Mouse (Mus musculus): ENCODE measurements around the gene Lpcat2. TPM values are rescaled to one million over a fixed set of nuclear protein-coding genes. Genes with fewer than 3 reads are reported as not detected.

The Lpcat2 gene
- polyA plus RNA-seq, 1 experiment = 14.2 TPM

DNA sequence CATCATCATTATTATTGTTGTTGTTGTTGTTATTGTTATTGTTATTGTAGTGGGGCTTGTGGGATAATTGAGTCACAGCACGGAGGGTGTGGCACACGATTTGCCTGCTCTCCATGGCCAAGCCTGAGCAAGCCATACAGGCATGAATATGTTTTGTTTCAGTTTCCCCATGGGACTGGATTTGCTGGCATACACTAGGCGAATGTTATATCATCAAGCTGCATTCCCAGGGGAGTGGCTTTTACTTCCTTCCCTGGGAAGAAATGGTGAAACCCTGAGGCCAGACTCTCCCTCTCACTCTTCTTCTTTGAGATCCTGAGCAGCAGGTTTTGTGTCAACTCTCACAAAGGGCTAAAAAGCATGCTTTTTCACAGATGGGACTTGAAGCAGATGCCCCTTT is 16.5 kb upstream of the Lpcat2 start:
- H3K27me3 ChIP-seq (ENCODE audit: control insufficient read depth, insufficient read depth, low read length) = no peaks in the 10 kb centered on the region
- no peaks in the 10 kb centered on the region for H3K36me3 ChIP-seq (ENCODE audit: control insufficient read depth, insufficient read depth, low read length)
- H3K4me1 ChIP-seq (replicated peaks; ENCODE audit: control insufficient read depth, insufficient read depth, low read length) = no peaks in the 10 kb centered on the region; the same call in 1 of the 2 replicates
- DNase-seq = no peak
- H3K27ac ChIP-seq (ENCODE audit: control insufficient read depth, insufficient read depth, low read length) = no peak overlapping the region
- 90% methylated on average over 3 of the region's 3 CpGs for WGBS
- no peak overlapping the region for H3K4me3 ChIP-seq (ENCODE audit: control insufficient read depth, insufficient read depth, low read length)
- TF ChIP-seq CTCF (IDR thresholded peaks at IDR 0.05; ENCODE audit: borderline replicate concordance, control insufficient read depth, extremely low read depth, insufficient read depth, low read length, poor library complexity) = no peak
- no peak for TF ChIP-seq POLR2A (IDR thresholded peaks at IDR 0.05; ENCODE audit: control insufficient read depth, extremely low read depth, insufficient read depth, low read length, poor library complexity)

DNA sequence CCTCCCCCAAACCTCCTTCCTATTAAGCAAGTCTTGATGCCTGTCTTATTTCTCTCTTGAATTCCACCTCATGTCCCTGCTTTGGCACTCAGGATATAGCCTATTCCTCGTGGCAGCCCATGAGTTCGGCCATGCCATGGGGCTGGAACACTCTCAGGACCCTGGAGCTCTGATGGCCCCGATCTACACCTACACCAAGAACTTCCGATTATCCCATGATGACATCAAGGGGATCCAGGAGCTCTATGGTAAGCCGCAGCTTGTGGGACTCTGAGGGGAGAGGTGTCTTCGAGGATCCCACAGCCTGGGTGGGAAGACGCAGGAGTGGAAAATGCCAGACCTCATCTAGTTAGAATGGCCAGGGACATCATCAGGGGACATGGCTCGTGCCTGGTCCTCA is 16.0 kb upstream of the Lpcat2 start:
- DNase-seq = no peak
- Histone ChIP-seq H3K4me3 (ENCODE audit: control insufficient read depth, insufficient read depth, low read length) (no peak overlapping the region), H3K27ac (ENCODE audit: control insufficient read depth, insufficient read depth, low read length) (no peak overlapping the region), H3K27me3 (ENCODE audit: control insufficient read depth, insufficient read depth, low read length) (no peaks in the 10 kb centered on the region), H3K4me1 (replicated peaks; ENCODE audit: control insufficient read depth, insufficient read depth, low read length) (no peaks in the 10 kb centered on the region; the same call in 1 of the 2 replicates), H3K36me3 (ENCODE audit: control insufficient read depth, insufficient read depth, low read length) (no peaks in the 10 kb centered on the region)
- TF ChIP-seq CTCF (IDR thresholded peaks at IDR 0.05; ENCODE audit: borderline replicate concordance, control insufficient read depth, extremely low read depth, insufficient read depth, low read length, poor library complexity) = no peak
- TF ChIP-seq POLR2A (IDR thresholded peaks at IDR 0.05; ENCODE audit: control insufficient read depth, extremely low read depth, insufficient read depth, low read length, poor library complexity) = no peak
- 91% methylated on average over 8 of the region's 8 CpGs for WGBS

DNA sequence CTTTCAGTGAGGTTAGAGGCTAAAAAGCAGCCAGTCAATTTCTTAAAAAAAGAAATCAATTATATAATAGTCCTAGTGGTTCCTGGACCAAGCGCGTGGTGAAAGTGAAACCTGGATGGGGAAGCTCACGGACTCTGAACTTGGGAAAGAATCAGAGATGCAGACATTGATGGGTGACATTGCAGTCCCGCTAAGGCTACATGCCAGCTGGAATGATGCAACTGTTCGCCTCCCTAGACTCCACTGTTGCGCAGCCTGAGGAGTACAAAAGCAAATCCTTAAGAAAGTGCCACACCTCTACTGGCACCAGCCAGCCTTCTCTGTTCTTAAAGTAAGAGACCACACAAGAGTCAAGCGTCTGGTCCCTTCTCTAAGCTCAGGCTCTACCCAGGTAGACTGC is 15.3 kb upstream of the Lpcat2 start:
- no peak overlapping the region for H3K4me3 ChIP-seq (ENCODE audit: control insufficient read depth, insufficient read depth, low read length)
- H3K27ac ChIP-seq (ENCODE audit: control insufficient read depth, insufficient read depth, low read length) = no peak overlapping the region
- 94% methylated on average over 7 of the region's 7 CpGs for WGBS
- H3K36me3 ChIP-seq (ENCODE audit: control insufficient read depth, insufficient read depth, low read length) = no peaks in the 10 kb centered on the region
- DNase-seq = no peak
- no peaks in the 10 kb centered on the region for H3K27me3 ChIP-seq (ENCODE audit: control insufficient read depth, insufficient read depth, low read length)
- TF ChIP-seq POLR2A (IDR thresholded peaks at IDR 0.05; ENCODE audit: control insufficient read depth, extremely low read depth, insufficient read depth, low read length, poor library complexity) = no peak
- H3K4me1 ChIP-seq (replicated peaks; ENCODE audit: control insufficient read depth, insufficient read depth, low read length) = no peaks in the 10 kb centered on the region; the same call in 1 of the 2 replicates

DNA sequence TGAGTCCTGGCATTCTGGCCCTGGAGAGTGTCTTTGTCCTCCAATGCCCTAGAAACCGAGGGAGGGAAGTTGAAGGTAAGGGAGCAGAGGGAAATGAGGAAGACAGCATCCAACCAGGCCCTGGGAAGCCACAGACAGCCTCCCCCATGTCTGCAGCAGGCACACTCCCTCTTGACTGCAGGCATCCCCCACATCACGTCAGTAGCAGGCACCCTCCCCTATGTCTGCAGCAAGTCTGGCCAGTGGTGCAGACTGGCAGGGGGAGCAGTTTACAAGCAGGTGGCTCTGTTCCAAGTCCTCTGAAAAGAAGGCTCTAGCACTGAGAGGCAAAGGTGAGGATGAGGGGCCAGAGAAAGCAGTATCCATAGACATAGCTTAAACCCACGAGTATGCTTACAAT is 8.5 kb upstream of the Lpcat2 start:
- no peak for TF ChIP-seq CTCF (IDR thresholded peaks at IDR 0.05; ENCODE audit: borderline replicate concordance, control insufficient read depth, extremely low read depth, insufficient read depth, low read length, poor library complexity)
- no peak for TF ChIP-seq POLR2A (IDR thresholded peaks at IDR 0.05; ENCODE audit: control insufficient read depth, extremely low read depth, insufficient read depth, low read length, poor library complexity)
- DNase-seq = no peak
- WGBS = 6% methylated on average over 3 of the region's 3 CpGs
- no peaks in the 10 kb centered on the region for H3K36me3 ChIP-seq (ENCODE audit: control insufficient read depth, insufficient read depth, low read length)
- no peaks in the 10 kb centered on the region for H3K27me3 ChIP-seq (ENCODE audit: control insufficient read depth, insufficient read depth, low read length)
- no peak overlapping the region for H3K27ac ChIP-seq (ENCODE audit: control insufficient read depth, insufficient read depth, low read length)
- H3K4me3 ChIP-seq (ENCODE audit: control insufficient read depth, insufficient read depth, low read length) = no peak overlapping the region
- H3K4me1 ChIP-seq (replicated peaks; ENCODE audit: control insufficient read depth, insufficient read depth, low read length) = peaks cover 4% of the 10 kb centered on the region

- no peaks in the 10 kb centered on the region for H3K27me3 ChIP-seq (ENCODE audit: control insufficient read depth, insufficient read depth, low read length)
- no peak overlapping the region for H3K4me3 ChIP-seq (ENCODE audit: control insufficient read depth, insufficient read depth, low read length)
- 3% methylated on average over 9 of the region's 9 CpGs for WGBS
- no peaks in the 10 kb centered on the region for H3K36me3 ChIP-seq (ENCODE audit: control insufficient read depth, insufficient read depth, low read length)
- no peak for TF ChIP-seq CTCF (IDR thresholded peaks at IDR 0.05; ENCODE audit: borderline replicate concordance, control insufficient read depth, extremely low read depth, insufficient read depth, low read length, poor library complexity)
- TF ChIP-seq POLR2A (IDR thresholded peaks at IDR 0.05; ENCODE audit: control insufficient read depth, extremely low read depth, insufficient read depth, low read length, poor library complexity) = no peak
- no peak for DNase-seq
- peaks cover 4% of the 10 kb centered on the region for H3K4me1 ChIP-seq (replicated peaks; ENCODE audit: control insufficient read depth, insufficient read depth, low read length)
- H3K27ac ChIP-seq (ENCODE audit: control insufficient read depth, insufficient read depth, low read length) = no peak overlapping the region
Observed at GRCm38 (mm10) chr8:92847299-92847698, 7.8 kb upstream of the Lpcat2 start.

GRCm38 (mm10) chr8:92849261-92849660 is 5.9 kb upstream of the Lpcat2 start:
- DNase-seq = no peak
- Histone ChIP-seq H3K36me3 (ENCODE audit: control insufficient read depth, insufficient read depth, low read length) (no peaks in the 10 kb centered on the region), H3K27me3 (ENCODE audit: control insufficient read depth, insufficient read depth, low read length) (no peaks in the 10 kb centered on the region), H3K4me3 (ENCODE audit: control insufficient read depth, insufficient read depth, low read length) (no peak overlapping the region), H3K27ac (ENCODE audit: control insufficient read depth, insufficient read depth, low read length) (no peak overlapping the region), H3K4me1 (replicated peaks; ENCODE audit: control insufficient read depth, insufficient read depth, low read length) (peaks cover 12% of the 10 kb centered on the region)
- TF ChIP-seq CTCF (IDR thresholded peaks at IDR 0.05; ENCODE audit: borderline replicate concordance, control insufficient read depth, extremely low read depth, insufficient read depth, low read length, poor library complexity) = no peak
- no peak for TF ChIP-seq POLR2A (IDR thresholded peaks at IDR 0.05; ENCODE audit: control insufficient read depth, extremely low read depth, insufficient read depth, low read length, poor library complexity)
- 75% methylated on average over 6 of the region's 6 CpGs for WGBS

- no peak overlapping the region for H3K27ac ChIP-seq (ENCODE audit: control insufficient read depth, insufficient read depth, low read length)
Observed at GRCm38 (mm10) chr8:92850239-92850638, 4.9 kb upstream of the Lpcat2 start.

More at GRCm38 (mm10) chr8:92850239-92850638, 4.9 kb upstream of the Lpcat2 start:
- no peak overlapping the region for H3K4me3 ChIP-seq (ENCODE audit: control insufficient read depth, insufficient read depth, low read length)
- TF ChIP-seq CTCF (IDR thresholded peaks at IDR 0.05; ENCODE audit: borderline replicate concordance, control insufficient read depth, extremely low read depth, insufficient read depth, low read length, poor library complexity) (no peak), POLR2A (IDR thresholded peaks at IDR 0.05; ENCODE audit: control insufficient read depth, extremely low read depth, insufficient read depth, low read length, poor library complexity) (no peak)
- H3K27me3 ChIP-seq (ENCODE audit: control insufficient read depth, insufficient read depth, low read length) = no peaks in the 10 kb centered on the region; the same call in 1 of the 2 replicates
- no peak for DNase-seq
- H3K36me3 ChIP-seq (ENCODE audit: control insufficient read depth, insufficient read depth, low read length) = no peaks in the 10 kb centered on the region
- peaks cover 12% of the 10 kb centered on the region for H3K4me1 ChIP-seq (replicated peaks; ENCODE audit: control insufficient read depth, insufficient read depth, low read length)
- WGBS = 89% methylated on average over 4 of the region's 4 CpGs

Data from thymus, adult 2 months (tissue).